Mouse (Mus musculus) C2C12 (cell line): ENCODE results near the gene Cfdp1.

Experiments used
- CTCF ChIP-seq: IDR thresholded peaks from one replicate; pipeline ENCODE4 v1.5.1; 2011; ENCODE audit not compliant: control insufficient read depth, insufficient read depth, insufficient read length
- MYOD1 ChIP-seq: IDR thresholded peaks from one replicate; pipeline ENCODE4 v1.6.1; 2011; ENCODE audit warnings: low read depth; ENCODE audit not compliant: control insufficient read depth, insufficient read length

- no peak for TF ChIP-seq CTCF
- no peak for TF ChIP-seq MYOD1
Observed at GRCm38 (mm10) chr8:111864648-111865047, 10.6 kb upstream of the Cfdp1 start.
